Mouse (Mus musculus) right cerebral cortex, adult 18-20 months (tissue): ENCODE measurements around the gene Aldh16a1.
"Not testable (repeated sequence)": the region's sequence is repeated elsewhere in the genome, so short reads cannot be mapped to it uniquely, and the experiment has no call there.

Experiments used
- DNase-seq: peaks from one replicate; pipeline ENCODE4 v3.0.0; 2022; ENCODE audit warnings: mixed read lengths

Gene Aldh16a1

GRCm38 (mm10) chr7:45110089-45110488 is 44.3 kb downstream of the Aldh16a1 start:
- DNase-seq = not testable (repeated sequence)

GRCm38 (mm10) chr7:45107052-45107645 is 47.2 kb downstream of the Aldh16a1 start:
- DNase-seq = no peak

GRCm38 (mm10) chr7:45106441-45106840 is 47.9 kb downstream of the Aldh16a1 start:
- no peak for DNase-seq

GRCm38 (mm10) chr7:45105491-45105890 is 48.9 kb downstream of the Aldh16a1 start:
- no peak for DNase-seq

GRCm38 (mm10) chr7:45104941-45105340 is 49.4 kb downstream of the Aldh16a1 start:
- DNase-seq = no peak

GRCm38 (mm10) chr7:45103652-45104180 is 50.7 kb downstream of the Aldh16a1 start, which contains the start of gene Fcgrt:
Fcgrt (minus strand) TSS chr7:45103851.
- DNase-seq = peak; percentile 39

- no peak for DNase-seq
Observed at GRCm38 (mm10) chr7:45102940-45103585, 51.3 kb downstream of the Aldh16a1 start.

- DNase-seq = no peak
Observed at GRCm38 (mm10) chr7:45102441-45102840, 51.9 kb downstream of the Aldh16a1 start.

GRCm38 (mm10) chr7:45100046-45100445 is 54.3 kb downstream of the Aldh16a1 start:
- DNase-seq = no peak

GRCm38 (mm10) chr7:45098541-45099240 is 55.7 kb downstream of the Aldh16a1 start:
- no peak for DNase-seq

- DNase-seq = no peak
Observed at GRCm38 (mm10) chr7:45097479-45097878, 56.9 kb downstream of the Aldh16a1 start.

GRCm38 (mm10) chr7:45095965-45096364 is 58.4 kb downstream of the Aldh16a1 start:
- DNase-seq = not testable (repeated sequence)

- no peak for DNase-seq
Observed at GRCm38 (mm10) chr7:45095367-45095766, 59.0 kb downstream of the Aldh16a1 start.

- DNase-seq = no peak
Observed at GRCm38 (mm10) chr7:45094121-45094520, 60.3 kb downstream of the Aldh16a1 start.

- DNase-seq = no peak
Observed at GRCm38 (mm10) chr7:45093516-45093905, 60.9 kb downstream of the Aldh16a1 start.

- no peak for DNase-seq
Observed at GRCm38 (mm10) chr7:45092828-45093515, 61.4 kb downstream of the Aldh16a1 start.

- no peak for DNase-seq
Observed at GRCm38 (mm10) chr7:45092048-45092447, 62.3 kb downstream of the Aldh16a1 start, which contains the start of gene Rcn3. Rcn3 (minus strand) TSS chr7:45092221.

- no peak for DNase-seq
Observed at GRCm38 (mm10) chr7:45091001-45091990, 63.1 kb downstream of the Aldh16a1 start.
